11 mouse cellular contexts compared by ENCODE assay signal in the genomic region with DNA sequence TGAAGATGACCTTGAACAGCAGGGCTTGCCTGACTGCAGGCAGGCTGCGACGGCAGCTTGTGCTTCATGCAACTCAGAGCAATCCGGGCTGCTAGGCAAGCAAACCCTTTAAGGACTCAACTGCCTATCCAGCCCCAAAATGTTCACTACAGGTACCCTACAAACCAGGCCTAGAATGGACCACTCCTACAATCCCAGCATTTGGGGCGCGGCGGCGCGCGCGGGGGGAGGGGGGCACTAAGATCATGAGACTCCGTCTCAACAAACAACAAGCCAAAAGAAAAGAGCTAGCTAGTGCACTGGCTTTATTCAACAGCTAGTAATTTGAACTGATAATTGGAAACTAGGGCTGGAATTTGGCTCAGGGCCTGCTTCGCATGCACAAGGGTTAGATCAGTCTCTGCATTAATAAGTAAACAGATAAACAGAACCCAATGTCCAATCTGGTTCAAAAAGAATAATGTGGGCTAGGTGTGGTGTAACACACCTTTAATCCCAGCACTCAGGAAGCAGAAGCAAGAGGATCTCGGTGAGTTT.
DNase-seq lines count a peak whose midpoint lies in the region; ATAC-seq and TF ChIP-seq lines count a peak whose summit lies in the region.
"Had no signal": no experiment of that assay in that cellular context is flagged by ENCODE, and none has a peak within 500 bp of the region (broad histone marks: within the 10 kb centered on the region; RNA-seq: fewer than 3 reads in every experiment).

No protein-coding gene starts in this region.

- TF ChIP-seq CTCF in cerebellum, adult 2 months (IDR thresholded peaks at IDR 0.05; ENCODE audit: borderline replicate concordance, insufficient read depth, low read depth, low read length) = no peak
- no peak for TF ChIP-seq CTCF in E14TG2a.4 (conservative IDR thresholded peaks at IDR 0.05; ENCODE audit: low read length)

- peak overlapping the region; percentile 95 for H3K27ac ChIP-seq in cerebellum, adult 2 months (ENCODE audit: insufficient read depth, low read length)
- 0 out of 2 replicates have a peak overlapping the region, but pooled peaks have one; percentile 13 for H3K27ac ChIP-seq in forebrain, embryonic 11.5 days (ENCODE audit: low read depth, low read length)

- no peak for ATAC-seq in forebrain, embryonic 11.5 days (replicated peaks; ENCODE audit: low FRiP score)
- ATAC-seq: intestine, embryonic 16.5 days; Patski had no signal

- H3K27me3 ChIP-seq in cerebellum, adult 2 months (ENCODE audit: control insufficient read depth, insufficient read depth, low read length) = no peaks in the 10 kb centered on the region
- no peaks in the 10 kb centered on the region for H3K27me3 ChIP-seq in E14TG2a.4 (ENCODE audit: insufficient read depth, low read length)
- no peaks in the 10 kb centered on the region for H3K27me3 ChIP-seq in forebrain, embryonic 11.5 days (ENCODE audit: control insufficient read depth, insufficient read depth, low read length)
- H3K27me3 ChIP-seq: Patski had no signal

- no peak for DNase-seq in cerebellum, adult 2 months
- no peak for DNase-seq in cerebellum, postnatal 36 days
- DNase-seq in forebrain, embryonic 11.5 days (ENCODE audit: low spot score) = no peak
- DNase-seq in kidney, adult 9 months = peak; percentile 85
- DNase-seq in adipocyte (ENCODE audit: low spot score) = no peak
- DNase-seq in retina, embryonic 14.5 days (ENCODE audit: low spot score) = no peak
- no peak for DNase-seq in frontal cortex, postnatal 10 days (ENCODE audit: low spot score in 2 of 2)
- DNase-seq: lung, postnatal 36 days had no signal

- H3K9ac ChIP-seq in forebrain, embryonic 11.5 days (ENCODE audit: low read length) = no peak overlapping the region

- WGBS in cerebellum, adult 2 months = 64% methylated on average over 13 of the region's 13 CpGs
- WGBS in forebrain, embryonic 11.5 days = 79% methylated on average over 13 of the region's 13 CpGs

- no peaks in the 10 kb centered on the region for H3K9me3 ChIP-seq in E14TG2a.4 (ENCODE audit: low read length)
- H3K9me3 ChIP-seq in forebrain, embryonic 11.5 days (ENCODE audit: control insufficient read depth, low read length) = no peaks in the 10 kb centered on the region

- H3K4me2 ChIP-seq in forebrain, embryonic 11.5 days (ENCODE audit: low read depth, low read length, severe bottlenecking) = no peak overlapping the region

- no peak for TF ChIP-seq POLR2A in cerebellum, adult 2 months (IDR thresholded peaks at IDR 0.05; ENCODE audit: borderline replicate concordance, insufficient read depth, low read length)

- peaks cover 48% of the 10 kb centered on the region for H3K4me1 ChIP-seq in cerebellum, adult 2 months (ENCODE audit: control insufficient read depth, insufficient read depth, low read length)
- peaks cover 83% of the 10 kb centered on the region for H3K4me1 ChIP-seq in E14TG2a.4 (replicated peaks; ENCODE audit: low read depth, low read length)
- peaks cover 7% of the 10 kb centered on the region; the same call in 1 of the 2 replicates for H3K4me1 ChIP-seq in forebrain, embryonic 11.5 days (replicated peaks; ENCODE audit: control insufficient read depth, insufficient read depth, low read length)

- peaks cover 43% of the 10 kb centered on the region for H3K36me3 ChIP-seq in E14TG2a.4 (ENCODE audit: insufficient read depth, low read length)
- no peaks in the 10 kb centered on the region for H3K36me3 ChIP-seq in forebrain, embryonic 11.5 days (ENCODE audit: control insufficient read depth, insufficient read depth, low read length)

- no peak overlapping the region for H3K4me3 ChIP-seq in cerebellum, adult 2 months (replicated peaks; ENCODE audit: insufficient read depth, low read depth, low read length)
- H3K4me3 ChIP-seq in E14TG2a.4 (replicated peaks; ENCODE audit: low read length) = peak overlapping the region; percentile 64
- H3K4me3 ChIP-seq in forebrain, embryonic 11.5 days (ENCODE audit: low read depth, low read length) = no peak overlapping the region
